Mouse (Mus musculus): ENCODE measurements around the gene Spag4. TPM values are rescaled to one million over a fixed set of nuclear protein-coding genes. Genes with fewer than 3 reads are reported as not detected.

Gene Spag4
- 3.7 and 3.9 TPM in 2 replicates for polyA plus RNA-seq (2014; fragmentation: Nextera tagmentation; extraction: Ambion mirVana)

DNA sequence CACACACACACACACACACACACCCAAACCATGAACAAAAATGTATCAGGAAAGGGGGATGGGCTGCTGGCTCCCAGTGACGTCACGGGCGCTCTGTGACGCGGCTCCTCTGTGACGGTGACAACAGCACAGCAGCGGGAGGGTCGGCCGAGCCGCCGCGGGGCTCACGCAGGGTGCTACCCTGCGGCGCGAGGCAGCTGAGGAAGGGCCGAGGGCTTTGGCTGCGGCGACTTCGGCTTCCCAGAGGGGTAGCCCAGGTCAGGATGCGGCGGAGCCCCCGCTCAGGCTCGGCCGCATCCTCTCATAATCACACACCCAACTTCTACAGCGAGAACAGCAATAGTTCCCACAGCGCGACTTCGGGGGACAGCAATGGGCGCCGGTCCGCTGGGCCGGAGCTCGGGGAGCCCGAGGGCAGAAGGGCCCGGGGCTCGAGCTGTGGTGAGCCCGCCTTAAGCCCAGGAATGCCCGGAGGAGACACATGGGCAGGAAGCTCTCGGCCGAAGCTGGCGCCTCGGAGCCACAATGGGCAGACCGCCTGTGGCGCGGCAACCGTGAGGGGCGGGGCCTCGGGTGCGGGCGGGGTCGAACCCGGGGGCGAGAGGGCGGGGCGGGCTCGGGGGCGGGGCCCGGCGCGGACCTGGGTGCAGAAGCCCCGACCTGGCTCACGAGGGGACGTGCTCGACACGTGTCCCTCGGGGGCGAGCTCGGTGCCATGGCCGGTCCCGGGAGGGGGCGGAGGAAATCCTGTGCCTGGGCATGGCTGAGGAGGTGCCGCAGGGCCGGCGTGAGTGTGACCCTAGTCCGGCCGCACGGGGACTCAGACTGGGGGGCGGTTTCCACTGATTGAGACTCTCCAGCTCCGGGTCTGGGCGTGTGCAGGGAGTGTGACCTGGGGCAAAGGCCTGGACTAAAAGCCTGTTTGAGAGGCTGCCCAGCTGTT lies at the start of gene Spag4:
Gene Spag4 (plus strand): TSS at position 77 of the 943 bp plus-strand sequence.
- Histone ChIP-seq H3K4me3 (ENCODE audit: low read depth, low read length) (peak within 1 kb of the TSS; percentile 62), H3K27ac (replicated peaks; ENCODE audit: low read depth, low read length) (peak within 1 kb of the TSS; percentile 57; the same call in 1 of the 2 replicates), H3K36me3 (ENCODE audit: control insufficient read depth, insufficient read depth, low read length) (peaks cover 10% of the 10 kb centered on the region; the same call in 1 of the 2 replicates), H3K4me1 (ENCODE audit: control insufficient read depth, insufficient read depth, low read length) (peaks cover 6% of the 10 kb centered on the region; the same call in 1 of the 2 replicates), H3K9me3 (ENCODE audit: control insufficient read depth, low read length) (no peaks in the 10 kb centered on the region), H3K27me3 (ENCODE audit: control insufficient read depth, insufficient read depth, low read length) (no peaks in the 10 kb centered on the region), H3K4me2 (ENCODE audit: low read depth, severe bottlenecking) (peak within 1 kb of the TSS; percentile 76), H3K9ac (ENCODE audit: low read length) (peak within 1 kb of the TSS; percentile 70)
- DNase-seq (ENCODE audit: low spot score) (peak; percentile 89), ATAC-seq (ENCODE audit: insufficient number of reproducible peaks, low FRiP score, low TSS enrichment, low read depth) (peak; percentile 78)
- WGBS: under 1% methylated on average over 81 of the region's 81 CpGs

DNA sequence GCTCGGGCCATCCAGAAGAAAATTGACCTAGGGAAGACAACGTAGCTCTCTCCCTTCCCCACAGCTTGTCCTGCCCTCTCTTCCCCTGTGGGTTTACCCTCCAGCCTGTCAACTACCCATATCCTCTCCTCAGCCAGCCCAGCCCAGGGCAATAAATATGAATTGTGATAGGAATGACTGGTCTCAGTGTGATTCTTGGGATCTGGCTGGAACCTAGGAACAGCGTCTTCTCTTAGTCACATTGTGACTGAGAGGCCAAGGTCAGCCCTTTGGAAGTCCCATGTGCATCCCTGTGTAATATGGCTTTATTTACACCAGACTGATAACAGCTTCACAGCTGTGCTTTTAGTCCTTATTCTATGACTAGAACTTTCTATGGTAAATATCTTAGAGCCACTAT lies 46.9 kb upstream of the Spag4 start:
- Histone ChIP-seq H3K4me3 (ENCODE audit: low read depth, low read length) (no peak overlapping the region), H3K36me3 (ENCODE audit: control insufficient read depth, insufficient read depth, low read length) (peaks cover 26% of the 10 kb centered on the region), H3K4me1 (ENCODE audit: control insufficient read depth, insufficient read depth, low read length) (no peaks in the 10 kb centered on the region), H3K9ac (ENCODE audit: low read length) (no peak overlapping the region), H3K27ac (replicated peaks; ENCODE audit: low read depth, low read length) (no peak overlapping the region), H3K27me3 (ENCODE audit: control insufficient read depth, insufficient read depth, low read length) (no peaks in the 10 kb centered on the region), H3K9me3 (ENCODE audit: control insufficient read depth, low read length) (no peaks in the 10 kb centered on the region), H3K4me2 (ENCODE audit: low read depth, severe bottlenecking) (no peak overlapping the region)
- 93% methylated on average over 3 of the region's 3 CpGs for WGBS
- ATAC-seq (ENCODE audit: insufficient number of reproducible peaks, low FRiP score, low TSS enrichment, low read depth): no peak
- no peak for DNase-seq (ENCODE audit: low spot score)

DNA sequence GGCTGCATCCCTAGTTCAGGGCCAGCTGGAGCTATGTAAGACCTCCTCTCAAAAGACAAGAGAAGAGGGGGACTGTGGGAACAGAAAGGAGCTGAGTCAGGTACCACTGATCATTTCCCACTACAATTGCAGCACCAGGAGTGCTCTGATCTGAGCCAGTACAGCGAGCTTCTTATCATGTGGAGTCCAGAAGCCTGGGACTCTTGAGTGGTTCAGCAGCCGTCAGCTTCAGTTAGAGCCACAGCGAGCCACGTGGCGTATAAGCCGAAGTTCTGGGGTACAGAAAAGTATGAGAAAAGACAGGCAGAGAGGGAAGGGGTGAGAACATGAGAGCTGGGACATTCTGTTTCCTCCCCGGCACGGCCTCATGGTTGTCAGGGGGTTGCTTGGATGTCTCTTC lies 43.8 kb upstream of the Spag4 start:
- Histone ChIP-seq H3K27me3 (ENCODE audit: control insufficient read depth, insufficient read depth, low read length) (no peaks in the 10 kb centered on the region), H3K36me3 (ENCODE audit: control insufficient read depth, insufficient read depth, low read length) (peaks cover 8% of the 10 kb centered on the region), H3K4me2 (ENCODE audit: low read depth, severe bottlenecking) (no peak overlapping the region), H3K9me3 (ENCODE audit: control insufficient read depth, low read length) (no peaks in the 10 kb centered on the region), H3K4me3 (ENCODE audit: low read depth, low read length) (no peak overlapping the region), H3K27ac (replicated peaks; ENCODE audit: low read depth, low read length) (no peak overlapping the region), H3K9ac (ENCODE audit: low read length) (no peak overlapping the region), H3K4me1 (ENCODE audit: control insufficient read depth, insufficient read depth, low read length) (no peaks in the 10 kb centered on the region)
- ATAC-seq (ENCODE audit: insufficient number of reproducible peaks, low FRiP score, low TSS enrichment, low read depth) (no peak), DNase-seq (ENCODE audit: low spot score) (no peak)
- WGBS: 91% methylated on average over 8 of the region's 8 CpGs

DNA sequence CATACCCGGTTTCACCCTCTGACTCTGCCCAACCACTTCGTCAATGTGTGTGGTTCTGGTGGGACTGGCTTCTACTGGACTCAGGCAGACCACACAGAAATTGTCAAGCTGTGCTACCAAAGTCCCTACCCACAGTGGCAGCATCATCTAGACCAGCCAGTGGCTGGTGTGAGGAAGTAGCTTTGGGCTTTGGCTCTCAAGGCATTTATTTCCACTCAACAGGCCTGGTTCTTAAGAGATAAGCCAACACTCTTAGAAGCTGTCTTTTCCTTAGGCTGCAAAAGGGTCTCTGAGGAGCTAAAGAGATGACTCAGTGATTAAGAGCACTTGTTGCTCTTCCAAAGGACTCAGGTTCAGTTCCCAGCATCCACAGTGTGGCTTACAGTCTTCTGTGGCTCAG lies 43.2 kb upstream of the Spag4 start:
- Histone ChIP-seq H3K9me3 (ENCODE audit: control insufficient read depth, low read length) (no peaks in the 10 kb centered on the region), H3K36me3 (ENCODE audit: control insufficient read depth, insufficient read depth, low read length) (peaks cover 6% of the 10 kb centered on the region; the same call in 1 of the 2 replicates), H3K9ac (ENCODE audit: low read length) (no peak overlapping the region), H3K4me2 (ENCODE audit: low read depth, severe bottlenecking) (no peak overlapping the region; the same call in 1 of the 2 replicates), H3K27me3 (ENCODE audit: control insufficient read depth, insufficient read depth, low read length) (no peaks in the 10 kb centered on the region), H3K27ac (replicated peaks; ENCODE audit: low read depth, low read length) (no peak overlapping the region), H3K4me1 (ENCODE audit: control insufficient read depth, insufficient read depth, low read length) (no peaks in the 10 kb centered on the region), H3K4me3 (ENCODE audit: low read depth, low read length) (no peak overlapping the region)
- WGBS: 78% methylated on average over 2 of the region's 2 CpGs
- DNase-seq (ENCODE audit: low spot score): no peak
- no peak for ATAC-seq (ENCODE audit: insufficient number of reproducible peaks, low FRiP score, low TSS enrichment, low read depth)

DNA sequence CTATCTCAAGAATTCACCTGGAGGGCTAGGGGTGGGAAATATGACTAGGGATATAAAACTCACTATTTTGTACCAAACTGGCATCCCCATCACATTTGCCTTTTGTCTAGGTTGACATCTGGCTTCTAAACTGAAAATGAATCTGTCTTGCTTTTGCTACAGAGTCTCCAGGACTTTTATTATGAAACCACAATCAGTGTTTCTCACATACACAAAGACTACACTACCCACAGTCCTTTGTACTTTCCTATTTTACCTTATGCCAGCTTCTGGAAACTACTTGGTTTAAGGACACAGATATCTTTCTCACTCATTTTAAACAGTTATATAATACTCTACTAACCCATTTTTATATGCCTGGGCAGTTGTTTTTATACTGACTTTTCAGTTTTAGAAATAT lies 39.5 kb upstream of the Spag4 start:
- no peak overlapping the region for H3K4me3 ChIP-seq (ENCODE audit: low read depth, low read length)
- no peak overlapping the region for H3K4me2 ChIP-seq (ENCODE audit: low read depth, severe bottlenecking)
- H3K4me1 ChIP-seq (ENCODE audit: control insufficient read depth, insufficient read depth, low read length): no peaks in the 10 kb centered on the region
- DNase-seq (ENCODE audit: low spot score): no peak
- H3K36me3 ChIP-seq (ENCODE audit: control insufficient read depth, insufficient read depth, low read length): no peaks in the 10 kb centered on the region
- no peaks in the 10 kb centered on the region for H3K27me3 ChIP-seq (ENCODE audit: control insufficient read depth, insufficient read depth, low read length)
- H3K9ac ChIP-seq (ENCODE audit: low read length): no peak overlapping the region
- H3K27ac ChIP-seq (replicated peaks; ENCODE audit: low read depth, low read length): no peak overlapping the region
- no peaks in the 10 kb centered on the region for H3K9me3 ChIP-seq (ENCODE audit: control insufficient read depth, low read length)
- ATAC-seq (ENCODE audit: insufficient number of reproducible peaks, low FRiP score, low TSS enrichment, low read depth): no peak

DNA sequence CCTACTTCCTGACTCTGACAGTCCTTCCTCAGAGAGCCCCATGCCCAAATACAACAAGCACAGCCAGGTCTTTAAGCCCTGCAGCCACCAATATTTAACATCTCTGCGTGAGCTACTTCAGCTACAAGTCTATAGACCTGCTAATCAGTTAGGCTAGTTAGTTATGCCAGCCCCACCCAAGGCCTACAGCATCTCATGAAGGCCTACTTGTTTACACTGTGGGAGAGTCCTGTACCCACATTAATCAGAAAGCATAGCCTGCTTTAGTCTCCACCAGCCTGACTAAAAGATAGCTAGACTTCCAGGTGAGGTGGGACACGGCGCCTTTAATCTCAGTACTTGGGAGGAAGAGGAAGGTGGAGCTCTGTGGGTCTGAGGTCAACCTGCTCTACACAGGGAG lies 25.6 kb upstream of the Spag4 start:
- no peaks in the 10 kb centered on the region for H3K36me3 ChIP-seq (ENCODE audit: control insufficient read depth, insufficient read depth, low read length)
- H3K4me2 ChIP-seq (ENCODE audit: low read depth, severe bottlenecking): no peak overlapping the region
- H3K27me3 ChIP-seq (ENCODE audit: control insufficient read depth, insufficient read depth, low read length): no peaks in the 10 kb centered on the region
- H3K9me3 ChIP-seq (ENCODE audit: control insufficient read depth, low read length): no peaks in the 10 kb centered on the region
- H3K4me3 ChIP-seq (ENCODE audit: low read depth, low read length): no peak overlapping the region
- H3K9ac ChIP-seq (ENCODE audit: low read length): no peak overlapping the region
- no peaks in the 10 kb centered on the region for H3K4me1 ChIP-seq (ENCODE audit: control insufficient read depth, insufficient read depth, low read length)
- DNase-seq (ENCODE audit: low spot score) (no peak), ATAC-seq (ENCODE audit: insufficient number of reproducible peaks, low FRiP score, low TSS enrichment, low read depth) (no peak)
- no peak overlapping the region for H3K27ac ChIP-seq (replicated peaks; ENCODE audit: low read depth, low read length)
- WGBS: 89% methylated on average over 3 of the region's 3 CpGs

DNA sequence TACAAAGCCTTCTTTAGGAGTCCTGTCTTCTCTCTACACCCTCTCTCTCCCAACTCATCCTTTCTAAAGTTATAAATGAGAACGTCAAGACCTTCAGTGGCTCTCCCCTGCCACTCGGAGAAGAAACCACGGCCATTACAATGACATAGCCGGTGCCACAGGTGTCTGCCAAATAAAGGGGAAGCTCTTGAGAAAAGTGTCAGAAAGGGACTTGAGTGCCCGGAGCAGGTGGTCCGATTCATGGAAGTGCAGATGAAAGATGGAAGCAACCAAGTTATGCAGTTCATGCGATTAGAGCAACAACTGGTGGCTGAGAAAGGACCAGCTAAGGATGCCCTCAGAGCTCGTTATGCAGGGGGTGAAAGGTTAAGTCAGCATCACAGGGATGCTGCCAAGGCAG lies 22.1 kb upstream of the Spag4 start:
- WGBS: 86% methylated on average over 8 of the region's 8 CpGs

DNA sequence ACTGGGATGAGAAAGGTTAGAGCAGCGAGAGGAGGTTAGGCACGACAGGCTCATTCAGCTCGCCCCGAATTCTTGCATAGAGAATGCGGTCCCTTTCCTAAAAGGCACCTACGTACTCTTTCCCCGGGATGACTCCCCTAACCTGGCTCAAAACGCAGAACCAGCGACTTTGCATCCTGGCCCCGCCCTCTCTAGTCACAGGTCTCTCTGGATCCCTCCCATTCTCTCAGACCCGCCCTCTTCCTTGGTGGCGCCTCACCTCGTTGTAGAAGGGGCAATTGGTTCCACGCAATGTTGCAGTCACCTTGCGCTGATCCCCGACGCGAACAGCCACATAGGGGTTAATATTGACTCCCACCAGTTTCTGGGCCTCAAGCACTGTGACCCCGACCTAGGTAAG lies 17.0 kb upstream of the Spag4 start:
- Histone ChIP-seq H3K27me3 (ENCODE audit: control insufficient read depth, insufficient read depth, low read length) (0 out of 2 replicates have a peak, but pooled peaks cover 2% of the 10 kb centered on the region), H3K9ac (ENCODE audit: low read length) (no peak overlapping the region), H3K4me3 (ENCODE audit: low read depth, low read length) (no peak overlapping the region), H3K4me1 (ENCODE audit: control insufficient read depth, insufficient read depth, low read length) (no peaks in the 10 kb centered on the region), H3K4me2 (ENCODE audit: low read depth, severe bottlenecking) (peak overlapping the region; percentile 25; the same call in 1 of the 2 replicates), H3K36me3 (ENCODE audit: control insufficient read depth, insufficient read depth, low read length) (no peaks in the 10 kb centered on the region), H3K9me3 (ENCODE audit: control insufficient read depth, low read length) (no peaks in the 10 kb centered on the region), H3K27ac (replicated peaks; ENCODE audit: low read depth, low read length) (no peak overlapping the region)
- ATAC-seq (ENCODE audit: insufficient number of reproducible peaks, low FRiP score, low TSS enrichment, low read depth) (no peak), DNase-seq (ENCODE audit: low spot score) (no peak)
- WGBS: 7% methylated on average over 19 of the region's 19 CpGs

More for the DNA sequence above, 22.1 kb upstream of the Spag4 start:
- Histone ChIP-seq H3K4me2 (ENCODE audit: low read depth, severe bottlenecking) (no peak overlapping the region), H3K4me1 (ENCODE audit: control insufficient read depth, insufficient read depth, low read length) (no peaks in the 10 kb centered on the region), H3K4me3 (ENCODE audit: low read depth, low read length) (no peak overlapping the region), H3K9me3 (ENCODE audit: control insufficient read depth, low read length) (no peaks in the 10 kb centered on the region), H3K9ac (ENCODE audit: low read length) (no peak overlapping the region), H3K36me3 (ENCODE audit: control insufficient read depth, insufficient read depth, low read length) (no peaks in the 10 kb centered on the region), H3K27ac (replicated peaks; ENCODE audit: low read depth, low read length) (no peak overlapping the region), H3K27me3 (ENCODE audit: control insufficient read depth, insufficient read depth, low read length) (0 out of 2 replicates have a peak, but pooled peaks cover 2% of the 10 kb centered on the region)
- DNase-seq (ENCODE audit: low spot score) (no peak), ATAC-seq (ENCODE audit: insufficient number of reproducible peaks, low FRiP score, low TSS enrichment, low read depth) (no peak)
